Mouse (Mus musculus) midbrain, embryonic 11.5 days (tissue): ENCODE measurements around the gene Tnfrsf12a. TPM values are rescaled to one million over a fixed set of nuclear protein-coding genes. Genes with fewer than 3 reads are reported as not detected.
A peak's percentile ranks its signal among the peaks of the same experiment; 100 is the strongest.

Experiments used
- ATAC-seq: fragments of 200-750 bp; cut with Nextera tagmentation; 2 replicates; pipeline ENCODE4 v1.8.0; 2017; ENCODE audit warnings: moderate TSS enrichment, moderate library complexity; ENCODE audit not compliant: low FRiP score
- DNase-seq: peaks from one replicate; pipeline ENCODE4 v3.0.0; 2015; ENCODE audit warnings: low spot score; ENCODE audit errors: missing footprints
- H3K27ac ChIP-seq: fragments of 300-500 bp; sonication (generic); 2 replicates; pipeline ENCODE4 v1.5.1; 2014; ENCODE audit warnings: low read depth, low read length
- H3K27me3 ChIP-seq: fragments of 300-500 bp; sonication (generic); 2 replicates; pipeline ENCODE4 v1.6.1; 2014; ENCODE audit warnings: mild to moderate bottlenecking, low read length, moderate library complexity, mixed read lengths; ENCODE audit not compliant: control insufficient read depth, insufficient read depth
- H3K36me3 ChIP-seq: fragments of 300-500 bp; sonication (generic); 2 replicates; pipeline ENCODE4 v1.6.1; 2014; ENCODE audit warnings: mild to moderate bottlenecking, low read length, moderate library complexity, mixed read lengths; ENCODE audit not compliant: control insufficient read depth, insufficient read depth
- H3K4me1 ChIP-seq: fragments of 300-500 bp; sonication (generic); 2 replicates; pipeline ENCODE4 v1.6.1; 2014; ENCODE audit warnings: low read length; ENCODE audit not compliant: control insufficient read depth, insufficient read depth
- H3K4me2 ChIP-seq: fragments of 300-500 bp; sonication (generic); 2 replicates; pipeline ENCODE4 v1.6.1; 2014; ENCODE audit warnings: mild to moderate bottlenecking, moderate library complexity
- H3K4me3 ChIP-seq: fragments of 300-500 bp; sonication (generic); 2 replicates; pipeline ENCODE4 v1.5.1; 2014; ENCODE audit warnings: low read depth, low read length
- H3K9ac ChIP-seq: fragments of 300-500 bp; sonication (generic); 2 replicates; pipeline ENCODE4 v1.6.1; 2014; ENCODE audit warnings: low read length
- H3K9me3 ChIP-seq: fragments of 300-500 bp; sonication (generic); 2 replicates; pipeline ENCODE4 v1.6.1; 2016; ENCODE audit warnings: low read length; ENCODE audit not compliant: control insufficient read depth
- WGBS: fragments of 180-500 bp; shearing (Covaris S2); extraction: QIAGEN DNeasy Blood & Tissue Kit; methylation state at CpG from one replicate; pipeline ENCODE4 v1.1.7; 2014; 5-methylcytosine and 5-hydroxymethylcytosine counted together
- polyA plus RNA-seq: library from polyadenylated mRNA; unstranded; fragments of >200 nt; fragmentation: Nextera tagmentation; extraction: Ambion mirVana; gene quantifications from 2 replicates; pipeline ENCODE4 v1.2.1, GENCODE M21; 2014

The Tnfrsf12a gene
- polyA plus RNA-seq, 1 experiment from 2014 or later, result 2.0 TPM

DNA sequence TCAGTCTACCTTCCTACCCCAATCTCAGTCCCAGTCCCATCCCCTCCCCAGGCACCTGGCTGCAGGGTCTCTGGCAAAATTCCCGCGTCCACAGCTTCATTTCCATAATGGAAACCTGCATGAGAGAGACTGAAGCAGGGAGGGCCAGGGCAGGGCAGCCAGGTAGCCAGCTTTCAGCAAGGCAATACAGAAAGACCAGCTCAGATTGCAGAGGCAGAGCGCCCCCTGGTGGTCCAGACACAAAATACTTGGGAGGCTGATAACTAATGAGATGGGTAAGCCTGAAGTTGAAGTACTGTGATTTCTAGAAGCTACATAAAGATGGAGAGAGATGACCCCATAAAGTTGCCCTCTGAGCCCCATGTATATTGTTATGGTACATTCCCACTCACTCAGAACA is 28.9 kb upstream of the Tnfrsf12a start:
- H3K27ac ChIP-seq, result no peak overlapping the region
- no peaks in the 10 kb centered on the region for H3K4me1 ChIP-seq
- ATAC-seq, result peak; percentile 74
- no peak overlapping the region for H3K4me3 ChIP-seq
- peak; percentile 95 for DNase-seq
- 1% methylated on average over 3 of the region's 3 CpGs for WGBS
- H3K9me3 ChIP-seq, result no peaks in the 10 kb centered on the region
- no peaks in the 10 kb centered on the region; the same call in 1 of the 2 replicates for H3K27me3 ChIP-seq
- H3K36me3 ChIP-seq, result no peaks in the 10 kb centered on the region
- no peak overlapping the region for H3K4me2 ChIP-seq
- H3K9ac ChIP-seq, result no peak overlapping the region

DNA sequence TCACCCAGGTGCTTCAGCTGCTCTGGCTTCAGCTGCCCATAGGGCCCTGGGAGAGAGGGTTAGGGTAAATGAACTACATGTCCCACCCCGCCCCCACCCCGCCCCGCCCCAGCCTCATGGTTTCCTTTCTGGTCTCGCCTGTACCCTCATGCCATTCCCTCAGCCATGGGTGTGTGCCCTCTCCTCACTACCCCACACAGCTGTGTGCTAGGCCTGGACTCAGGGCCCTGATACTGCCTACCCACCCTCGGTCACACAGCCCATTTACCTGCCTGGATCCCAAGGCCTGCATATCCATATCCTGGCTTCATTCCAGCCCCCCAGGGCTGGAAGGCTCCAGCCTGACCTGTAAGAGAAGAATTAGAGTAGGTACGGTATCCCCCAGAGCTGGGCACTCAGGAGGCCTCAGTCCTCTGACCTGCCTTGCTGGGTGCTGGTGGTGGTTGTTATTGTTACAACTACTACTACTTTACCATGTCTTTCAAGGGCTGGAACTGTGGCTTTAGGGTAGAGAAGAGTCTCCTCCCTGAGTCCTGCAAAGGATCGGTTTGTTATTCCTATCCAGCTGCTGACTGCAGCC is 28.3 kb upstream of the Tnfrsf12a start:
- DNase-seq (no peak), ATAC-seq (peak; percentile 25; the same call in 1 of the 2 replicates)
- H3K9ac ChIP-seq, result no peak overlapping the region
- H3K27ac ChIP-seq, result no peak overlapping the region
- no peaks in the 10 kb centered on the region for H3K9me3 ChIP-seq
- no peaks in the 10 kb centered on the region for H3K36me3 ChIP-seq
- no peaks in the 10 kb centered on the region for H3K4me1 ChIP-seq
- WGBS, result 68% methylated on average over 7 of the region's 7 CpGs
- no peak overlapping the region for H3K4me2 ChIP-seq
- no peaks in the 10 kb centered on the region; the same call in 1 of the 2 replicates for H3K27me3 ChIP-seq
- H3K4me3 ChIP-seq, result no peak overlapping the region

DNA sequence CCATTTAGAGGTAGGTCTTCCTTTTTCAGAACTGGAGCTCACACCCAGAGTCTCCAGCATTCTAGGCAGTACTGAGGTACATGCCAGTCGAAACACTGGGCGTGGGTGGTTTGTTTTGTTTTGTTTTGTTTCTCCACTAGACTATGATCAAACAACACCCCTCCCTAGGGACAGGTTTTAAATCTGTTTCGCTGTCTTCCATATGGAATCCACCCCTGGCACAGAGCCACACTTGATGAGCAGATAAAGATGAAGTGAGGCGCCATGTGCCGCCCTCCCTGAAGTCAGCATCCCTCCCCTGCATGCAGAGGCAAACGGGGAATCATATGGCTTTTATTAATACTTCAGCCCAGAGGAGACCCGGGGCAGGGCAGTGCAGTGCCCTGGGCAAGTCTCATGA is 27.5 kb upstream of the Tnfrsf12a start:
- Histone ChIP-seq H3K9me3 (no peaks in the 10 kb centered on the region), H3K4me1 (no peaks in the 10 kb centered on the region), H3K27me3 (peaks cover 6% of the 10 kb centered on the region), H3K4me3 (no peak overlapping the region), H3K27ac (no peak overlapping the region), H3K4me2 (no peak overlapping the region), H3K36me3 (no peaks in the 10 kb centered on the region), H3K9ac (no peak overlapping the region)
- DNase-seq (no peak), ATAC-seq (no peak)
- WGBS, result 70% methylated on average over 7 of the region's 7 CpGs

DNA sequence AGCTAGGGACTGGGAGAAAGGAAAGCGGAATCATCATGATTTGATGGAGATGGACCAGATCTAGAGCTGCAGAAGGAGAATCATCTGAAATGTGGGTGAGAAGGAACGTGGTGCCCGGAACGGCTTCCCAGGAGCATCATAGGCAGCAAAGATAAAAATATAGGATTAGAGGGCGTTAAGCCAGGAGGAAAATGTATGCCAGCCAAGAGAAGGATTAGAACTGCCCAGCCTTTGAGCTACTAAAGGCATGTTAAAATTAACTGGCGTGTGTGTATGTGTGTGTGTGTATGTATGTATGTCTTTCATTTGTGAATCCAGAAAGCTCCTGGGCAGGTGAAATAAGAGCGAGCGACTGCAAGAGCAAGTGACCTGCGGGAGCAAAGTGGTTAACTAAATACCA is 26.0 kb upstream of the Tnfrsf12a start:
- Histone ChIP-seq H3K27me3 (peaks cover 18% of the 10 kb centered on the region), H3K4me1 (no peaks in the 10 kb centered on the region; the same call in 1 of the 2 replicates), H3K4me2 (no peak overlapping the region), H3K9ac (no peak overlapping the region), H3K36me3 (no peaks in the 10 kb centered on the region), H3K4me3 (no peak overlapping the region), H3K27ac (no peak overlapping the region), H3K9me3 (no peaks in the 10 kb centered on the region)
- ATAC-seq, result no peak
- no peak for DNase-seq
- 88% methylated on average over 9 of the region's 9 CpGs for WGBS

DNA sequence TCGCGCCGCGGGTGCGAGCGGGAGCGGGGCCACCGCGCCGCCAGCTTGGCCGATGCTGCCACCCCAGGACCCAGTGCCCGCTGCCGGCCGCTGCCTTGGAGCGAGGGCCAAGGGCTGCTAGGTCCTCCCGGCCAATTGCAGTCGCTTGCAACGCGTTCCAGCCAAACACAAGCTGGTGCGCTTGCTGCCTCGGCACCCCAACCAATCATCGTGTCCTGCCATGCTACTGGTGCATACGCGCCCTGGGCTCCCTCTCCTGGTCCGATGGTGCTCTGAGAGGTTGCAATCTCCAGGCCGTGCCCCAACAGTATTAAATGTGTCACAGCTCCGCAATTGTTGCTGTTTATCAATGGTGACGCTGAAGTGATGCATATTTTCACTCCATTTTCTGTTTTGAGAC is 22.8 kb upstream of the Tnfrsf12a start:
- ATAC-seq (peak; percentile 96), DNase-seq (peak; percentile 93)
- whole genome bisulfite sequencing, result under 1% methylated on average over 21 of the region's 28 CpGs
- H3K4me3 ChIP-seq, result peak overlapping the region; percentile 67
- peaks cover 22% of the 10 kb centered on the region for H3K27me3 ChIP-seq
- no peaks in the 10 kb centered on the region; the same call in 1 of the 2 replicates for H3K4me1 ChIP-seq
- peak overlapping the region; percentile 54 for H3K9ac ChIP-seq
- H3K4me2 ChIP-seq, result peak overlapping the region; percentile 99
- H3K36me3 ChIP-seq, result no peaks in the 10 kb centered on the region
- H3K9me3 ChIP-seq, result no peaks in the 10 kb centered on the region
- no peak overlapping the region for H3K27ac ChIP-seq

DNA sequence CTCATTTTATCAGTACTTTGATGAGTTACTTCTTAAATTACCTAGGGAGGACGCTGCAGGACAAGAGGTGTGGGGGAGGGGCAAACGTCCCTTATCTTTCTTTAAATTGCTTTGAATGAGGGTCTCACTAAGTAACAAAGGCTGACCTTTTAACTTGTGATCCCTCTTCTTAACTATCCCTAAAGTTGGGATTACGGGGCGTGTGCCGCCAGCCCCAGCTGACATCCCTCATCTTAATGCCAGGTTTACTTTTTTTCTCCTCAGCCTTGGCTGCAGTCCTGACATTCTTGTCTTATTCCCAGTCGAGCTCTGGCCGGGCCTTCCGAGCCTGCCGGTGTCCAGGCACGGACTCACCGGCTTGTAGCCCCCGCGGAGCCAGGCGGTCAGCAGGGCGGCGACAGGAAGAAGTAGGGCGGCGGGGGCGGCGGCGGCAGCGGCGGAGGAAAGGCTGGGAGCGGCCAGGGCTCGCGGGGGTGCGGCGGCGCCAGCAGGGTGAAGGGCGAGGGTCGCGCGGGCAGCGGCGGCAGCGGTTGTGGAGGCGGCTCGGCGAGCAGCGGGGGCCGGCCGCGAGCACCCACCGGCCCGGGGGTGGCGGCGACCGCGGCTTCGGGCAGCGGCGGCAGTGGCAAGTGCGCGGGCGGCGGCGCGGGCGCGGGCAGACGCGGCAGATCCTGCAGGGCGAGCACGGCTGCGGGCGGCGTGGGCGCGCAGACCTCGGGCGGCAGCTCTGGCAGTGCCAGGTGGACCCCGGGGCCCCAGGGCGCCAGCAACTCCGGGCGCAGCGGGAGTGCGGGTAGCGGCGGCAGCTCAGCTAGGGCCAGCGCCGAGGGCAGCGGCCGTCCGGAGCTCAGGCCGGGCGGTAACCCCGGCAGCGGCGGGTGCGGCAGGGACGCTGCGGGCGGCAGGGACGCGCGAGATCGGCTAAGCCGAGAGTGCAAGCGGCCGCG is 22.1 kb upstream of the Tnfrsf12a start:
- ATAC-seq (peak; percentile 79), DNase-seq (peak; percentile 92)
- peaks cover 22% of the 10 kb centered on the region for H3K27me3 ChIP-seq

DNA sequence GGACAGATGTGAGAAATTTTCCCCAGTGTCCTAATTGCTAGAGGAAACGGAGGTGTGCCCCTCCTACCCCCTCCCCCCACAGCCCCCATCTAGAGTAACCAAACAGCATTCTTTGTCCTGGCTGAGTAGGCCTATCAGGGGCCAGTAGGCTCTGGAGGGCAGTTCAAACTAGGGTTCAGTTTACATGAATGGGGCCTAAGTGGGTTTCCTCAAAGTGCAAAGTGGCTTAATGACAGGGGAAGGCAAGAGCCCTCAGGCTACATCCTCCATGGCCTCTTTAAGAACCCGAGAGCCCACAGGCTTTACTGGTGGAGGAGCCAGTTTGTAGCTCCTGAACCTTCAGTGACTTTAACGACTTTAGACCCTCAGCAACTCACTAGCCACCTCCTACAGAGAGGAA is 18.5 kb upstream of the Tnfrsf12a start:
- Histone ChIP-seq H3K4me3 (no peak overlapping the region), H3K27ac (no peak overlapping the region), H3K9ac (no peak overlapping the region), H3K36me3 (no peaks in the 10 kb centered on the region), H3K4me1 (no peaks in the 10 kb centered on the region; the same call in 1 of the 2 replicates), H3K4me2 (no peak overlapping the region), H3K9me3 (no peaks in the 10 kb centered on the region), H3K27me3 (peaks cover 22% of the 10 kb centered on the region)
- WGBS, result 15% methylated on average over 3 of the region's 3 CpGs
- ATAC-seq (no peak), DNase-seq (no peak)

More for the DNA sequence above, 22.1 kb upstream of the Tnfrsf12a start:
- Histone ChIP-seq H3K4me3 (peak overlapping the region; percentile 67), H3K4me1 (no peaks in the 10 kb centered on the region; the same call in 1 of the 2 replicates), H3K27ac (no peak overlapping the region), H3K4me2 (peak overlapping the region; percentile 99), H3K9ac (peak overlapping the region; percentile 54), H3K36me3 (no peaks in the 10 kb centered on the region), H3K9me3 (no peaks in the 10 kb centered on the region)
- under 1% methylated on average over 77 of the region's 101 CpGs for WGBS

DNA sequence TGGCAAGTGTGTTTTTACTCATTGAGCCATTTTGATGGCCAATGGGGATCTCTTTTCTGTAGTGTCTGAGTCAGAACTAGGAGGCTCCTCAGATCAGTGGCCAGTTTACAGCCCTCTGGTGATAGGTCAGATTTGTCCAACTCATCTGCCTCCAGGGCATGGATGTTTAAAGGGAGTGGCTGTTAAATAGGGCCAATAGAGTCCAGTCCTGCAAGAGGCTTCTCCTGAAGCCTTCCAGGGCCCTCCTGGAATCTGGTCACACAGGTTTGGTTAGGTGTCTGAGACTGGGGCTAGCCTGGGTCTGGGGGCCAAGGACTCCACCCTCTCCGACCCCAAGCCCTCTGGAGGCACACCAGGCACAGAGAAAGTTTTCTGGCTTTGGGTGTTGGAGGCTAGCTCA is 17.2 kb upstream of the Tnfrsf12a start:
- H3K4me1 ChIP-seq, result no peaks in the 10 kb centered on the region; the same call in 1 of the 2 replicates
- ATAC-seq (no peak), DNase-seq (no peak)
- H3K4me2 ChIP-seq, result no peak overlapping the region
- no peaks in the 10 kb centered on the region for H3K36me3 ChIP-seq
- WGBS, result 74% methylated on average over 1 of the region's 1 CpGs
- no peak overlapping the region for H3K9ac ChIP-seq
- H3K27me3 ChIP-seq, result peaks cover 15% of the 10 kb centered on the region
- H3K27ac ChIP-seq, result no peak overlapping the region
- no peak overlapping the region for H3K4me3 ChIP-seq
- no peaks in the 10 kb centered on the region for H3K9me3 ChIP-seq
